Mouse (Mus musculus) layer of hippocampus, adult 2 months (tissue): Measurements from ENCODE around the gene Taf13. TPM values are rescaled to one million over a fixed set of nuclear protein-coding genes. Genes with fewer than 3 reads are reported as not detected.

Source experiments
- DNase-seq, 2 experiments: peaks; one replicate each; pipeline ENCODE4 v3.0.0; 2022; ENCODE audit warnings: low spot score in 2 of 2
- H3K27ac ChIP-seq: fragments of 200-600 bp; 2 replicates; pipeline ENCODE4 v1.8.1; 2022
- H3K4me3 ChIP-seq: fragments of 200-600 bp; 2 replicates; pipeline ENCODE4 v1.8.1; 2022; ENCODE audit warnings: mild to moderate bottlenecking
- CTCF ChIP-seq: fragments of 200-600 bp; conservative IDR thresholded peaks from 2 replicates; pipeline ENCODE4 v1.8.1; 2022; ENCODE audit warnings: antibody characterized with exemption, mild to moderate bottlenecking, moderate library complexity
- long read RNA-seq, 2 experiments: library from polyadenylated mRNA; stranded (forward); transcript quantifications; one replicate each; pipeline ENCODE4 v2.0.0; 2021; ENCODE audit warnings: borderline mapping rate in 2 of 2
- total RNA-seq, 2 experiments: library from RNA; stranded (reverse); gene quantifications; 2 replicates each; pipeline ENCODE4 v1.2.3; 2021

The Taf13 gene
- total RNA-seq: 10 to 100 TPM; 20.7 to 27.3 TPM
- long read RNA-seq, experiment 1, transcript Taf13-204 (4 exons, 2,443 nt): major isoform, 12 of 19 reads
- long read RNA-seq, experiment 1, partial matches to known transcripts: 2 of 19 reads
- long read RNA-seq, experiment 1, other reads (novel, unspliced or antisense): 2 of 19 reads
- long read RNA-seq, experiment 2, transcript Taf13-204 (4 exons, 2,443 nt): major isoform, 26 of 31 reads
- long read RNA-seq, experiment 2, partial matches to known transcripts: 0 of 31 reads
- long read RNA-seq, experiment 2, other reads (novel, unspliced or antisense): 1 of 31 reads

DNA sequence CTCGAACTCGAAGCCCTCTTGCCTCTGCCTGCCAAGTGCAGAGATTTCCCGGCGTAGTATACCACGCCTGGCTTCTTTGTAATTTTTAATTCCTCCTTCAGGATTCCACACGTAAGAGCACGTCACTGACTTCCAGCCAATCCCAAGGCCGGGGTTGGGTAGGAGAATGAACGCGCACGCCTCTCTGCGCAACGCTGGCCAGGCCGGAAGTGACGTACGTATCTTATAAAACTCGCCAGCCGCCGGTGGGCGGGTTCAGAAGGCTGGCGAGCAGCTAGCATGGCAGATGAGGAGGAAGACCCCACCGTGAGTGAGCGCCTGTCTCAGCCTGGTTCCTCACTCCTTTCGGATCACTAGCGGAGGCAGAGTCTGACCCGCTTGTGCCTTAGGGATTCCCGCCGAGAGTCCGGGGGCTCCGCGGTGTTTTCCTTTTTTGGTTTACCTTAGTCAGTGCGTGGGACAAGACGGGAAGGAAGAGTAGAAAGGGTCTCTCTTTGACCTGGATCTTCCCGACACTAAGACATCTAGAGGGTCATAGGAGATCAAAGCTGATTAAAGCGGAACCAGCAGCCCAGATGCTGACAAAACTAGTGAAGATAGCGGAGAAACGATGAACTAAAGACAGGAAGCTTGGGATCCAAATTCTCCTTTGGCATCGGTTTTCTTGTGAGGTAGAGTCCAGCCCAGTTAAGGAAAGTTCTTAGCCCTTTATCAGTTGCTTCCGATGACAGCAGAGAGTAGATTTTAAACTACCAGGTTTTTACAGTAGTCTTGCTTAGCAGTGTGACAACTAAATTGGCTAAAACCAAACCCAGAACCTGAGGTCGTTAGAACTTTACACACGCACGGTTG lies at the start of gene Taf13:
Gene Taf13, plus strand, starts transcription at position 256 of the 852 bp plus-strand sequence.
- H3K27ac ChIP-seq: peak within 1 kb of the TSS; percentile 94
- TF ChIP-seq CTCF: peak; percentile 30; the same call in 1 of the 2 replicates
- peak; percentile 97 to 98 for DNase-seq
- H3K4me3 ChIP-seq: peak within 1 kb of the TSS; percentile 98

DNA sequence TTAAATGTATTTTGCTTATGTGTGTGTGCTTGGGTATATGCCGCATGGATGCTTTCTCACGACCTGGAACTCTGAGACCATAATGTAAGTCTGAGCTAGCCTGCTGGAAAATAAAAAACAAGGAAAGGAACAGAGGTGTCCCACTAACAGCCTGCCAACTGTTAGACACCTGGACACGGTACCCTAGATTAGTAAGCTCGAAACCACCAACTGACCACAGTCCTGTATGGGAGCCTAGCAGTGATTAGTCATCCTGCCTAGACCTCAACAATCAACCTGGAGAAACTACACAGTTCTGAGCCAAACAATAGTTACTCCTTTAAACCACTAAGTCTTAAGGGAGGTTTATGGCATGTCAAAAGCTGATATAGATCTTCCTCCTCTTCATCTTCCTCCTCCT lies 48.1 kb upstream of the Taf13 start:
- no peak for DNase-seq
- Histone ChIP-seq H3K27ac (no peak overlapping the region), H3K4me3 (no peak overlapping the region)
- TF ChIP-seq CTCF: no peak

DNA sequence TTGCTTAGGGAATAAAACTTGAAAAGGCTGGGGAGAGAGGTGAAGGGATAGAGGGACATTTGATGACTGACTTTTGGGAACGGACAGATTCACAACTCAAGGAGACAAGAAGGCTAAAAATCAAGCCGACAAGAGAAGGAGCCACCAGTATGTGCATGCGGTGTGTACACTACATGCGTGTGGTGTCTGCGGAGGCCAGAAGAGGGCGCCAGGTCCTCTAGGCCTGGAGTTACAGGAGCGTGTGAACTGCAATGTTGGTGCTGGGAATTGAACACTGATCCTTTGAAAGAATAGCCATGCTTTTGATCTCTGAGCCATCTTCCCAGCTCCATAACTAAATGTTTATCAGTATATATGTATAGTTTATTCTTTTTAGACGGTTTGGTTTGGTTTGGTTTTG lies 43.0 kb upstream of the Taf13 start:
- no peak for DNase-seq
- no peak overlapping the region for H3K4me3 ChIP-seq
- peak; percentile 31; the same call in 1 of the 2 replicates for TF ChIP-seq CTCF
- H3K27ac ChIP-seq: no peak overlapping the region

DNA sequence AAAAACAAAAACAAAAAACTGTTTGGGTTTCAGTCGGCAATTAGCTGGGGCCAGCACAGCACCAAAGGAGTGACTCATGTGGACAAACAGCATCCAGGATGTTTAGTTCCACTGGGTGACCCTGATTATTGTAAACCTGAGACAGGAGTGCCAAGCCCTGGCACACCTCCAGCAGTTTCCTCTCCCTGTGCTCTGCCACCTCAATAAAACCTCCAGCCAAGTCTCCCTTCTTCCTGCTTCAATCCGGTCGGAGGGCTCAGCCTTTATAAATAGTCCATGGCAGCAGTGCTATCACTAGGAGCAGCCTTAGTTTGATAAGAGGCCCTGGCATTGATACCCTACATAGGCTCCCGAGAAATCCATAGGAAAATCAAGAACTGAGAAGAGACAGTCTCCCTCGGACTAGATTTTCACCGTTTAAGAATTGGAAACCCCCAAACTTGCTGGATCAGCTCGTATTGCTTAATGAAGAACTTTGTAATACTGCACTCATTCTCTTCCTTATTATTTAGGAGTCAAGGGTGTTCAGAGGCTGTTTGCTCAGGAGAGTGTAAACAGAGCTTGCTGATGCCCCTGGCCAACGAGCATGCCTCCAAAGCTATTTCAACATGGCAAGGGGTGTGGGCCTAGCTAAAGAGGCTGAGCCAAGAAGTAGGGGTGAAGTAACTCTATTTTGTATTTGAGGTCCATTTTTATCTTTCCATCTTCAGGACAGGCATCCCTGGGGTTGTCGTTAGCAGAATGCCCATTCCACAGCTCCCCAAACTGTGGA lies 38.2 kb upstream of the Taf13 start:
- no peak for TF ChIP-seq CTCF
- no peak overlapping the region for H3K27ac ChIP-seq
- DNase-seq: no peak
- no peak overlapping the region for H3K4me3 ChIP-seq

DNA sequence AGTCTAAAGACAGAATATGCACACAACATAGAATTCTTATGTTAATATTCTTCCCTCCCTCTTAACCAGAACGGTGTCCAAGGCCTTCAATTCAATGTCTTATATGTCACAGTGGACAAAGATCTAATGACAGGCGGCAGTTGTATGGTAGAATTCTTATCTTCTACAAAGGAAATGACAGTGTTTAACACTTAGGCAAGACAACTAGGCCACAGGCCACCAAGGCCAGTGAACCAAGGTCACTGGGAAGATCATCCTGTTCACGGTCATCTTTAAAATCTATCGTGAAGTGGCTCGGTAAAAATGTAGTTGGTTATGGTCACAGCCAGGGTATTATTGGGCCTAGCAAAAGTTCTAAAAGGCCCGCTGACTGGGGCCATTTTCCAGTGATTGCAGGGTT lies 37.5 kb upstream of the Taf13 start, which contains the start of gene 1700013F07Rik:
Gene 1700013F07Rik, plus strand, starts transcription at position 200 of the 400 bp plus-strand sequence.
- H3K27ac ChIP-seq: no peak within 1 kb of the TSS
- TF ChIP-seq CTCF: no peak
- no peak for DNase-seq
- no peak within 1 kb of the TSS for H3K4me3 ChIP-seq

DNA sequence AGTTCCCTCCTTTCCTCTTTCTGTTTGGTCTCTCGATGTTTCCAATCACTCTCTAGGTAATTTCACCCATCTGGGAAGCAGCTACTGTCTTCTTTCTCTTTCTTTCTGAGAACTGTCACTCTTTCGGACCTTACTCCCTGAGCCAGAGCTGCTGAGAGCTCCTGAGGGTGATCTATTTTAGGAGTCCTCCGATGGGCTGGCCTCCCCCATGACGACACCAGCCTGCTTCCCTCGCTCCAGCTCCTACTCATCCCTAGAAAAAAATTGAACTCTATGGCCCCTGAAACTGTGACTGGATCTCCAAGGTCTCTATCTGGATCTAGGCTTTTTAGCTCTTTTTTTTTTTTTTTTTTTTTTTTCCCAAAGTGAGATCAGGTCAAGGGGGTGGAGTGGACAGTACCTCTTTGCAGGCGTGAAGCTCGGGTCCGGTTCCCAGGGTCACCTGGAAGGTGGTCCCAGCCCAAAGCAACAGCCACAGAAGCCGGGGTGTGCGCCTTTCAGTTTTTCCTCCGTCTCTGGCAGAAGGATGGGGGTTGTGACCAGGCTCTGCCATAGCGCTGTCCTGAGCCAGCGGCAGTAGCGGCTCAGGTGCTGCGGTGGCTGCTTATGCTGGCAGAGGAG lies 35.5 kb upstream of the Taf13 start:
- H3K27ac ChIP-seq: peak overlapping the region; percentile 97
- TF ChIP-seq CTCF: no peak
- no peak for DNase-seq
- peak overlapping the region; percentile 59 for H3K4me3 ChIP-seq

DNA sequence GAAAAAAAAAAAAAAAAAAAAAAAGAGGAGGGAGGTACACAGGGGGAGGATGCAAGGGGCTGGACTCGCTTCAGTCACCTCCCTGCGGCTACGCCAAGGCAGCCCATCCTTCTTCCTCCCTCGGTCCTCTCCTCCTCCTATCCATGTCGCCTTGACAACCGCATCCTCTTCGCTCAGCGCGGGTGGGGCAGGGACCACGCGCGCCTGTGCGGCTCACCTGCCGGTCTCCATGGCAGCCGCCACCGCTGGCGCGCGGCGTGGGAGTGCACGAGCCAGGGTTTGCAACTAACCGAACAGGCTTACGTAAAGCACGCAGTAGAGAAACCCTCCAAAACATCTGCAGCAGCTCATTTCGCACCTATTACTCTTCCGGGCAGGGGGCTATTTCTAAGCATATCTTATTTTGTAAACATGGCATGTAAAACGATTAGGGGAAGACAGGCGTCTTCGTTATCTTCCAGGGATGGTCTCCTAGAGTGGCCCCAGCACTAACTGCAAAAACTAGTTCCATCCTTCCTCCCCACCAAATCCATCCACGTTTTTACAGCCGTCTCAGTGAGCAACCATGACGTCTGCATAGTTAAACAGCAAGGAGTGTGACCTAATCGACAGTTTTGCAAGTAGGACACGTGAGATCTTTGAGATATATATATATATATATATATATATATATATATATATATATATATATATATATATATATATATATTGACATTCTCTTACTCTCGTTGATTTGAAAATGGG lies 34.8 kb upstream of the Taf13 start, which contains the start of gene 5330417C22Rik:
Gene 5330417C22Rik, minus strand, starts transcription at position 20 of the 744 bp plus-strand sequence.
- Histone ChIP-seq H3K27ac (peak within 1 kb of the TSS; percentile 97), H3K4me3 (peak within 1 kb of the TSS; percentile 59)
- no peak for TF ChIP-seq CTCF
- DNase-seq: peak; percentile 85 to 93

DNA sequence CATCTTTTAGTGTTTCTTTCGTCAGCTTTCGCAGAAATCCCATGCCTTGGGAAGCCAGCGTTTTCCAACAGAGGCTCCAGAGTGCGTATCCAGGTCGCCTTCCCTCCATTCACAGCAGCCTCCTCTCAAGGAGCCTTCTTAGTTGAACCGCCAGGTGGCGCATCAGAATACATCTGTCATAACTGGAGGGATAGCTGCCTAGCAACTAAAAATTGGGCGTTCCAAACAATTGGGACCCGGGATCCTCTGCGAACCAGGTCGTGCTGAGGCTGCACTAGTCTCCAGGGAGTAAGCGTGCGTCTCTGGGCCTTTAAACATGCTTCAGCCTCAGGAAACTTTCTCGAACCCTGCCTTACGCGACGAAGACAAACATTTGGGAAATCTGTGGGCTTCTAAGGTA lies 34.2 kb upstream of the Taf13 start:
- H3K27ac ChIP-seq: peak overlapping the region; percentile 97

DNA sequence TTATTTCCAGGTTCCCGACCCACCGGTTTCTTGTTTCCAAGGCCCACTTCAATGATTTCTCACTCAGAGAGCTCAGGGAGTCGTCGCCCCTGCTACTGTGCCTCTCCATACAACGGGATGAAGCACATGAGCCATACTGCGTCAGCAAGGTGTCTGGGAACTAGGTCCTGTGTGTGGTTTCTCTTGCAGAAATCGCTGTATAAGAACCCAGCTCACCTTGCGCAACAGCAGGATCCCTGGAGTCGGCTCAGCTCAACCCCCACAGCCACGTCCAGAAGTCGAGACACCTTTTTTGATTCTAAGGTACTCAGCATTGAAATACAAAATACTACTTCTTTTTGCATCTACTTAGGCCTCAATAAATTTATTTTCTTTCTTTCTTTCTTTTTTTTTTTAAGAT lies 29.2 kb upstream of the Taf13 start:
- Histone ChIP-seq H3K4me3 (no peak overlapping the region), H3K27ac (no peak overlapping the region)
- no peak for TF ChIP-seq CTCF
- DNase-seq: no peak

More for the DNA sequence above, 34.2 kb upstream of the Taf13 start:
- peak; percentile 91 for TF ChIP-seq CTCF
- DNase-seq: peak; percentile 91 to 92
- peak overlapping the region; percentile 59 for H3K4me3 ChIP-seq

DNA sequence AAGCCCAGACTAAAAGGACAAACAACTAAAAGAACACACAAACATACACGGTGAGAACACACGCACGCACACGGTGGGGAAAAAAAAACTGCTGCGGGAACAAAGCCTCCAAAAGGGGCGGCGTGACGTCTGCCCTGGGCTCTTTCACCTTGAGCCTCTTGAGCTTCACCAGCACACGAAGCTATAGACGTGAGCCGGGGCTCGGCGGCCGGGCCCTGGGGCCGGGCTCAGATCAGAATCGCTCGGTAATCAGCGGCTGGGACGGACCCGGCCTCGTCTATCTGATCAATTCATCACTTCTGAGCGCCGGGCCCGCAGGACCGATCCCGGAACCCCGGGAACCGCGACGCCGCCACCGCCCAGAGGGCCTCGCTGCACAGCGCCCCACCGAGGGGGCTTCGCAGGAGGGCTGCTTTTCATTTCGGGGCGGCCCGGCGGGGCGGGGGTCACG lies 17.4 kb upstream of the Taf13 start:
- H3K27ac ChIP-seq: peak overlapping the region; percentile 99
- DNase-seq: peak in 1 of 2 experiments; percentile 10
- H3K4me3 ChIP-seq: peak overlapping the region; percentile 80
- TF ChIP-seq CTCF: no peak

DNA sequence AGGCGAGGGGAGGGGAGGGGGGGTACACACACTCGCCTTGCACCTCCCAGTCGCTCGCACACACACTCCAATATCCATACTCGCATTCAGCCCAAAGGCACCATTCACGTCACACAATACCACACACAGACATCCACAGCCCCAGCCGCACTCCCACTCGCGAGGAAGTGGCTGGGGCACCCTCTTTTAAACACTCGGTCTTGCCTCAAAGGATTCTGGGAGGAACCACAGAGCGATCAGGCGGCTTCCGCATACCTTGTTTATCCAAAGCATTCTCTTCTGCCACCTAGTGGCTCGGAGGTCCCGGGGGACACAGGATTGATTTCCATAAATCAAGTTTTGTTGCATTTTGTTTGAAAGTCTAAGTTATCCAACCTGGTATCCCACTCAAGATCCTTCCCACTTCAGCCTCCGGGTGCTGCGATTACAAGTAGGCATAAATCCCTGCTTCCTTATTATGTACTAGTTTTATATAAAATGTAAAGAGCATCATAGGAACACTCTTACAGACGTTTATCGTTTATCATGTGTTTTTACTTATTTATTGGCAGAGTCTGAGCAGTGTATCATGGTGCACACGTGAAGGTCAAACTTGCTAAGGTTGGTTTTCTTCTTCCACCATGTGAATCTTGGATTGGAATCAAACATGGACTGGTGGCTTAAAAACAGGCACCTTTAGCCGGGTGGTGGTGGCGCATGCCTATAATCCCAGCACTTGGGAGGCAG lies 16.7 kb upstream of the Taf13 start:
- Histone ChIP-seq H3K4me3 (peak overlapping the region; percentile 80), H3K27ac (peak overlapping the region; percentile 99)
- peak; percentile 94 for TF ChIP-seq CTCF
- peak; percentile 94 to 95 for DNase-seq
